Mouse (Mus musculus): ENCODE results near the gene Sprr2a1. TPM values are rescaled to one million over a fixed set of nuclear protein-coding genes. Genes with fewer than 3 reads are reported as not detected.
"Not testable (repeated sequence)": the region's sequence is repeated elsewhere in the genome, so short reads cannot be mapped to it uniquely, and the experiment has no call there.

Gene Sprr2a1
- not detected for polyA plus RNA-seq (2012; fragmentation: generic; extraction: Trizol)

GRCm38 (mm10) chr3:92215569-92215968, at the start of gene Sprr2a1, which contains the start of gene Sprr2a2:
Sprr2a1 (plus strand) TSS chr3:92215799.
Sprr2a2 (plus strand) TSS chr3:92215920.
- not testable (repeated sequence) for H3ac ChIP-seq (ENCODE audit: control insufficient read depth, insufficient read length); H3K27me3 ChIP-seq (ENCODE audit: control insufficient read depth, insufficient read depth, insufficient read length); H3K79me2 ChIP-seq (ENCODE audit: control insufficient read depth, insufficient read depth); H3K4me3 ChIP-seq; H3K4me2 ChIP-seq (ENCODE audit: low read depth); H3K36me3 ChIP-seq (ENCODE audit: control insufficient read depth, insufficient read depth)

GRCm38 (mm10) chr3:92169847-92170246, 45.8 kb upstream of the Sprr2a1 start:
- Histone ChIP-seq H3K4me2 (ENCODE audit: low read depth) (no peak overlapping the region), H3ac (ENCODE audit: control insufficient read depth, insufficient read length) (no peak overlapping the region), H3K36me3 (ENCODE audit: control insufficient read depth, insufficient read depth) (no peaks in the 10 kb centered on the region), H3K79me2 (ENCODE audit: control insufficient read depth, insufficient read depth) (no peaks in the 10 kb centered on the region), H3K4me3 (no peak overlapping the region), H3K27me3 (ENCODE audit: control insufficient read depth, insufficient read depth, insufficient read length) (no peaks in the 10 kb centered on the region)
- no peak for TF ChIP-seq POLR2A (IDR thresholded peaks at IDR 0.05; ENCODE audit: insufficient read length, low read depth)
- TF ChIP-seq SRF (IDR thresholded peaks at IDR 0.05; ENCODE audit: control insufficient read depth, insufficient read length, low read depth) = no peak
- no peak for TF ChIP-seq TCF12 (IDR thresholded peaks at IDR 0.05; ENCODE audit: insufficient read depth, poor library complexity, severe bottlenecking)
- TF ChIP-seq CEBPB (IDR thresholded peaks at IDR 0.05; ENCODE audit: insufficient read depth, poor library complexity, severe bottlenecking) = no peak
- TF ChIP-seq REST (IDR thresholded peaks at IDR 0.05; ENCODE audit: insufficient read depth, insufficient read length) = no peak
- no peak for TF ChIP-seq TCF3 (IDR thresholded peaks at IDR 0.05; ENCODE audit: insufficient read length, low read depth)
- TF ChIP-seq POLR2AphosphoS2 (IDR thresholded peaks at IDR 0.05; ENCODE audit: insufficient read length, low read depth) = no peak
- no peak for TF ChIP-seq MYOD1 (IDR thresholded peaks at IDR 0.05; ENCODE audit: control insufficient read depth in 1 of 3, insufficient read length in 2 of 3, low read depth in 2 of 3)
- TF ChIP-seq E2F4 (IDR thresholded peaks at IDR 0.05; ENCODE audit: insufficient read depth) = no peak
- TF ChIP-seq USF1 (IDR thresholded peaks at IDR 0.05; ENCODE audit: low read depth) = no peak
- no peak for TF ChIP-seq MAX (IDR thresholded peaks at IDR 0.05; ENCODE audit: low read depth)
- TF ChIP-seq MYOG (IDR thresholded peaks at IDR 0.05; ENCODE audit: control insufficient read depth in 1 of 3, insufficient read depth in 1 of 3, insufficient read length in 2 of 3, low read depth in 2 of 3) = no peak

DNA sequence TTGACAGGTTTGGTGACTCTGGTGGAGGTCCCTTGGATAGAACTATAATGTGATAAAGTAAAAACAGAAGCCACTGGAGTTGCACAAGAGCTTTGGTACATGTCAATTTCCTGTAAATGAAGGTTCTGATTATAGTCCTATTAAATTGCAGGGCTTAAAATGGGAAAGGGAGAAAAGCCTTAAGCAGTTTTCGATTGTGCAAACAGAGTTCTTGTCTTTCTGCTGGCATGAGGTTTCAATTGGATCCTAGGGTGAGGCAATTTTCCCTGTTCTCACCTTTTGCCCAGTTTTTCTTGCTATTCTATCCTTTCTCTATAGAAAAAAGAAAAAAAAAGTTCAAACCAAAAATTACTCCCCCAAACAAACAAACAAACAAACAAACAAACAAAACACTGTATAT, 38.7 kb upstream of the Sprr2a1 start:
- TF ChIP-seq TCF3 (IDR thresholded peaks at IDR 0.05; ENCODE audit: insufficient read length, low read depth) (no peak), USF1 (IDR thresholded peaks at IDR 0.05; ENCODE audit: low read depth) (no peak), REST (IDR thresholded peaks at IDR 0.05; ENCODE audit: insufficient read depth, insufficient read length) (no peak), POLR2A (IDR thresholded peaks at IDR 0.05; ENCODE audit: insufficient read length, low read depth) (no peak), TCF12 (IDR thresholded peaks at IDR 0.05; ENCODE audit: insufficient read depth, poor library complexity, severe bottlenecking) (no peak), POLR2AphosphoS2 (IDR thresholded peaks at IDR 0.05; ENCODE audit: insufficient read length, low read depth) (no peak), CEBPB (IDR thresholded peaks at IDR 0.05; ENCODE audit: insufficient read depth, poor library complexity, severe bottlenecking) (no peak), E2F4 (IDR thresholded peaks at IDR 0.05; ENCODE audit: insufficient read depth) (no peak), MYOD1 (IDR thresholded peaks at IDR 0.05; ENCODE audit: control insufficient read depth in 1 of 3, insufficient read length in 2 of 3, low read depth in 2 of 3) (no peak), MYOG (IDR thresholded peaks at IDR 0.05; ENCODE audit: control insufficient read depth in 1 of 3, insufficient read depth in 1 of 3, insufficient read length in 2 of 3, low read depth in 2 of 3) (no peak), SRF (IDR thresholded peaks at IDR 0.05; ENCODE audit: control insufficient read depth, insufficient read length, low read depth) (no peak)
- Histone ChIP-seq H3K4me2 (ENCODE audit: low read depth) (no peak overlapping the region), H3K27me3 (ENCODE audit: control insufficient read depth, insufficient read depth, insufficient read length) (no peaks in the 10 kb centered on the region), H3K79me2 (ENCODE audit: control insufficient read depth, insufficient read depth) (no peaks in the 10 kb centered on the region), H3K36me3 (ENCODE audit: control insufficient read depth, insufficient read depth) (no peaks in the 10 kb centered on the region), H3ac (ENCODE audit: control insufficient read depth, insufficient read length) (no peak overlapping the region), H3K4me3 (no peak overlapping the region)

GRCm38 (mm10) chr3:92195512-92196200, 19.9 kb upstream of the Sprr2a1 start:
- no peak overlapping the region for H3K4me2 ChIP-seq (ENCODE audit: low read depth)
- H3K79me2 ChIP-seq (ENCODE audit: control insufficient read depth, insufficient read depth) = no peaks in the 10 kb centered on the region
- H3K36me3 ChIP-seq (ENCODE audit: control insufficient read depth, insufficient read depth) = no peaks in the 10 kb centered on the region
- H3ac ChIP-seq (ENCODE audit: control insufficient read depth, insufficient read length) = no peak overlapping the region
- H3K4me3 ChIP-seq = no peak overlapping the region
- TF ChIP-seq E2F4 (IDR thresholded peaks at IDR 0.05; ENCODE audit: insufficient read depth) = no peak
- no peak for TF ChIP-seq MYOD1 (IDR thresholded peaks at IDR 0.05; ENCODE audit: control insufficient read depth in 1 of 3, insufficient read length in 2 of 3, low read depth in 2 of 3)
- no peaks in the 10 kb centered on the region for H3K27me3 ChIP-seq (ENCODE audit: control insufficient read depth, insufficient read depth, insufficient read length)

- H3K4me3 ChIP-seq; H3ac ChIP-seq (ENCODE audit: control insufficient read depth, insufficient read length); H3K4me2 ChIP-seq (ENCODE audit: low read depth); H3K36me3 ChIP-seq (ENCODE audit: control insufficient read depth, insufficient read depth); H3K79me2 ChIP-seq (ENCODE audit: control insufficient read depth, insufficient read depth); H3K27me3 ChIP-seq (ENCODE audit: control insufficient read depth, insufficient read depth, insufficient read length): not testable (repeated sequence)
Observed at GRCm38 (mm10) chr3:92211133-92211925, 4.3 kb upstream of the Sprr2a1 start.

DNA sequence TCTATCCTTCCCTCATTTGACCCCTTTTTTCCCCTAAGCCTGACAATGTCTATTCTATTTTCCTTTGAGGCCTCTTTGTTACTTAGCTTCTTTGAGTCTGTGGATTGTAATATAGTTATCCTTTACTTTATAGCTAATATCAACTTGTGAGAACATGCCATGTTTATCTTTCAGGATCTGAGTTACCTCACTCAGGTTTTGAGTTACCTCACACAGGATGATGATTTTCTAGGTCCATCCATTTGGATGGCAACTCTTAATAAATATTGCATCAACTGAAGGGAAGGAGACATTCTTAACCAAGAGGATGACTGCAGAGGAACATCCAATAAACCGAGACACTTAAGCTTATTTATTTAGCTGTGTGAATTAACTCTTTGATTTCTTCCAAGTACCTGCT, 3.5 kb upstream of the Sprr2a1 start:
- not testable (repeated sequence) for H3K4me2 ChIP-seq (ENCODE audit: low read depth); H3ac ChIP-seq (ENCODE audit: control insufficient read depth, insufficient read length); H3K27me3 ChIP-seq (ENCODE audit: control insufficient read depth, insufficient read depth, insufficient read length); H3K79me2 ChIP-seq (ENCODE audit: control insufficient read depth, insufficient read depth); H3K36me3 ChIP-seq (ENCODE audit: control insufficient read depth, insufficient read depth); H3K4me3 ChIP-seq

DNA sequence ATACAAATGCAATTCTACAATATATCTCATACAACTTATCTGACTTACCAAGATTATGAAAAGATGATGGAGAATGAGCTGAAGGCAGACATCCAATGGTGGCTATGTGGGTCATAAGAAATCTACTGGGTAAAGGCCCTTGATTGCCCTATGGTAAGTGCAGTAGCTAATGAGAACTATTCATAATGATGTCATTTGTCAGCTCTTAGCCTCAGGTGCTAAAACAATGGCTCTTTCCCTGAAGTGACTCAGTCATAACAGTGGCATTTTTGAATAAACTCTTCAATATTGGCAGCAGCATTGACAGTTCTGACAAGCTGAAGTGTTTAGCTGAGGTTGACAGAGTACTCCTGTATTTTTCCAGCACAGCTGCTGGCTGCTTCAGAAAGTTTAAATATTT, 1.9 kb upstream of the Sprr2a1 start:
- not testable (repeated sequence) for H3K4me3 ChIP-seq; H3K27me3 ChIP-seq (ENCODE audit: control insufficient read depth, insufficient read depth, insufficient read length); H3K79me2 ChIP-seq (ENCODE audit: control insufficient read depth, insufficient read depth); H3K36me3 ChIP-seq (ENCODE audit: control insufficient read depth, insufficient read depth); H3K4me2 ChIP-seq (ENCODE audit: low read depth); H3ac ChIP-seq (ENCODE audit: control insufficient read depth, insufficient read length)

DNA sequence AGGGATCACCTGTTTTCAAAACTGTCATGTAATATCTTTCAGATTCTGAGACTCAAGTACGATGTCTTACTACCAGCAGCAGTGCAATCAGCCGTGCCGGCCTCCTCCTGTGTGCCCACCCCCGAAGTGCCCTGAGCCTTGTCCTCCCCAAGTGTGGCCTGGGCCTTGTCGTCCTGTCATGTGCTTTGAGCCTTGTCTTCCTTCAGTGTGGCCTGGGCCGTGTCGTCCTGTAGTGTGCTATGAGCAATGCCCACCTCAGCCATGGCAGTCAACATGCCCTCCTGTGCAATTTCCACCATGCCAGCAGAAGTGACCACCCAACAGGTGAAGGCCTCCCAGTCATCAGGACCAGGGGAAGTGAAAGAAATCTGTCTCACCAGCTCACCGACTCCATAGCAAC, 3.4 kb downstream of the Sprr2a1 start:
- H3K27me3 ChIP-seq (ENCODE audit: control insufficient read depth, insufficient read depth, insufficient read length); H3K4me2 ChIP-seq (ENCODE audit: low read depth); H3ac ChIP-seq (ENCODE audit: control insufficient read depth, insufficient read length); H3K4me3 ChIP-seq; H3K36me3 ChIP-seq (ENCODE audit: control insufficient read depth, insufficient read depth); H3K79me2 ChIP-seq (ENCODE audit: control insufficient read depth, insufficient read depth): not testable (repeated sequence)
